Mouse (Mus musculus): ENCODE results near the gene Oxld1. TPM values are rescaled to one million over a fixed set of nuclear protein-coding genes. Genes with fewer than 3 reads are reported as not detected.

Gene Oxld1
- polyA plus RNA-seq, 1 experiment from 2014 or later, result 18.9 TPM

- no peaks in the 10 kb centered on the region for H3K27me3 ChIP-seq (ENCODE audit: insufficient read depth, low read length)
- ATAC-seq (peak; percentile 99), DNase-seq (peak; percentile 97)
- peaks cover 31% of the 10 kb centered on the region for H3K36me3 ChIP-seq (replicated peaks; ENCODE audit: insufficient read depth, low read length)
- peak within 1 kb of the TSS; percentile 96 for H3K4me3 ChIP-seq (ENCODE audit: low read depth, low read length)
- H3K27ac ChIP-seq (ENCODE audit: low read depth), result peak within 1 kb of the TSS; percentile 67
- no peaks in the 10 kb centered on the region for H3K9me3 ChIP-seq (ENCODE audit: low read length)
- H3K4me1 ChIP-seq (ENCODE audit: insufficient read depth), result peaks cover 18% of the 10 kb centered on the region
- TF ChIP-seq CTCF (IDR thresholded peaks at IDR 0.05; ENCODE audit: low read depth) (no peak; the same call in 1 of the 2 replicates), EP300 (IDR thresholded peaks at IDR 0.05; ENCODE audit: low read depth) (no peak)
- peak within 1 kb of the TSS; percentile 92 for H3K4me2 ChIP-seq (ENCODE audit: low read depth, low read length)
- H3K9ac ChIP-seq (replicated peaks), result peak within 1 kb of the TSS; percentile 88
- 1% methylated on average over 54 of the region's 54 CpGs for WGBS (ENCODE audit: insufficient replicate concordance)
These were observed 9.3 kb upstream of the Oxld1 start, which contains the start of gene Arl16 for GRCm38 (mm10) chr11:120467051-120467735. Gene Arl16 (minus strand): TSS chr11:120467607.

GRCm38 (mm10) chr11:120465521-120465920, 7.7 kb upstream of the Oxld1 start:
- WGBS (ENCODE audit: insufficient replicate concordance), result 81% methylated on average over 4 of the region's 4 CpGs
- no peak for DNase-seq
- no peak for TF ChIP-seq EP300 (IDR thresholded peaks at IDR 0.05; ENCODE audit: low read depth)
- no peak for TF ChIP-seq CTCF (IDR thresholded peaks at IDR 0.05; ENCODE audit: low read depth)
- Histone ChIP-seq H3K27ac (ENCODE audit: low read depth) (no peak overlapping the region), H3K4me3 (ENCODE audit: low read depth, low read length) (no peak overlapping the region), H3K9ac (replicated peaks) (no peak overlapping the region), H3K27me3 (ENCODE audit: insufficient read depth, low read length) (no peaks in the 10 kb centered on the region), H3K4me1 (ENCODE audit: insufficient read depth) (peaks cover 18% of the 10 kb centered on the region), H3K4me2 (ENCODE audit: low read depth, low read length) (no peak overlapping the region), H3K9me3 (ENCODE audit: low read length) (no peaks in the 10 kb centered on the region), H3K36me3 (replicated peaks; ENCODE audit: insufficient read depth, low read length) (peaks cover 26% of the 10 kb centered on the region)
- ATAC-seq, result no peak

DNA sequence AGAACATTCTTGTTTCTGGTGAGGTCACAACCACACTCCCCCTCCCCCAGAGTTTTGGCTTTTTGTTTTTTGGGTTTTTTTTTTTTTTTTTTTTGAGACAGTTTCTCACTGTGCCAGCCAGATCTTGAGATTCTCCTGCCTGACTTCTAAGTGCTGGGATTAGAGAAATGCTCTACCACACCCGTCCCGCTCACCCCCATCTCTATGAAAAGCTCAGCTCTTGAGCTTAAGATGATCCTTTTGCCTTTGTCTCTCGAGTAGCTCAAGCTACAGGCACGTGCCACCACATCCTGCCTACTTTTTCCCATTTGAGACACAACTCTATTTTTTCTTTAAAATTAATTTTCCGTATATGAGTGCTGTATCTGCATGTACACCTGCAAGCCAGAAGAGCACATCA, 6.5 kb upstream of the Oxld1 start:
- H3K4me3 ChIP-seq (ENCODE audit: low read depth, low read length), result no peak overlapping the region
- H3K4me1 ChIP-seq (ENCODE audit: insufficient read depth), result peaks cover 18% of the 10 kb centered on the region
- no peak for DNase-seq
- no peak overlapping the region for H3K4me2 ChIP-seq (ENCODE audit: low read depth, low read length)
- no peaks in the 10 kb centered on the region for H3K27me3 ChIP-seq (ENCODE audit: insufficient read depth, low read length)
- ATAC-seq, result no peak
- no peaks in the 10 kb centered on the region for H3K9me3 ChIP-seq (ENCODE audit: low read length)
- WGBS (ENCODE audit: insufficient replicate concordance), result 87% methylated on average over 5 of the region's 5 CpGs
- no peak overlapping the region for H3K27ac ChIP-seq (ENCODE audit: low read depth)
- TF ChIP-seq EP300 (IDR thresholded peaks at IDR 0.05; ENCODE audit: low read depth) (no peak), CTCF (IDR thresholded peaks at IDR 0.05; ENCODE audit: low read depth) (no peak)
- peaks cover 18% of the 10 kb centered on the region for H3K36me3 ChIP-seq (replicated peaks; ENCODE audit: insufficient read depth, low read length)
- no peak overlapping the region for H3K9ac ChIP-seq (replicated peaks)

DNA sequence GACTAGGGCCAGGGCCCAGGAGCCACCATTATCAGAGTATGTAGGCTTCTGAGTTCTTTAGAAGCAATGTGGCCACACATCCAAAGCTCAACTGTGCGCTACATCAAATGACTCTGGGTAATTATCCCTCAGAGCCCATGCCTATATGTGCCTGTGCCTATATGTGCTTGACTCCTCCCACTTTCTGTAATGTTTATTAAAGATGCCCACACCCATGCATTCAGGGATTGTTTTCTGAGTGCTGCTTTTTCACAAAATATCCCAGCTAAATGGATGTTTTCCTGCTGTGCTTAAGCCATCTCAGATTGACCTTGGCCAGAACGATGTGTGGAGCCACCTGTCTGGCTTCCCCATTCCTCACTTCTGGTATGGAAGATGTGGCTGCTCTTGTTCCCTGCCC, 5.7 kb upstream of the Oxld1 start:
- Histone ChIP-seq H3K36me3 (replicated peaks; ENCODE audit: insufficient read depth, low read length) (peaks cover 15% of the 10 kb centered on the region), H3K4me2 (ENCODE audit: low read depth, low read length) (no peak overlapping the region), H3K4me3 (ENCODE audit: low read depth, low read length) (no peak overlapping the region), H3K9me3 (ENCODE audit: low read length) (no peaks in the 10 kb centered on the region), H3K27ac (ENCODE audit: low read depth) (no peak overlapping the region), H3K27me3 (ENCODE audit: insufficient read depth, low read length) (no peaks in the 10 kb centered on the region), H3K9ac (replicated peaks) (no peak overlapping the region), H3K4me1 (ENCODE audit: insufficient read depth) (peaks cover 17% of the 10 kb centered on the region)
- no peak for TF ChIP-seq EP300 (IDR thresholded peaks at IDR 0.05; ENCODE audit: low read depth)
- no peak for TF ChIP-seq CTCF (IDR thresholded peaks at IDR 0.05; ENCODE audit: low read depth)
- ATAC-seq (no peak), DNase-seq (no peak)
- WGBS (ENCODE audit: insufficient replicate concordance), result 89% methylated on average over 2 of the region's 2 CpGs

GRCm38 (mm10) chr11:120458847-120459597, 1.2 kb upstream of the Oxld1 start:
- H3K4me3 ChIP-seq (ENCODE audit: low read depth, low read length), result peak overlapping the region; percentile 72
- peaks cover 27% of the 10 kb centered on the region for H3K4me1 ChIP-seq (ENCODE audit: insufficient read depth)
- H3K4me2 ChIP-seq (ENCODE audit: low read depth, low read length), result peak overlapping the region; percentile 96
- H3K9me3 ChIP-seq (ENCODE audit: low read length), result no peaks in the 10 kb centered on the region
- 35% methylated on average over 6 of the region's 6 CpGs for WGBS (ENCODE audit: insufficient replicate concordance)
- peak; percentile 58 for TF ChIP-seq CTCF (IDR thresholded peaks at IDR 0.05; ENCODE audit: low read depth)
- no peak for TF ChIP-seq EP300 (IDR thresholded peaks at IDR 0.05; ENCODE audit: low read depth)
- H3K9ac ChIP-seq (replicated peaks), result peak overlapping the region; percentile 77
- H3K27me3 ChIP-seq (ENCODE audit: insufficient read depth, low read length), result no peaks in the 10 kb centered on the region
- H3K36me3 ChIP-seq (replicated peaks; ENCODE audit: insufficient read depth, low read length), result peaks cover 18% of the 10 kb centered on the region
- H3K27ac ChIP-seq (ENCODE audit: low read depth), result no peak overlapping the region
- ATAC-seq, result peak; percentile 20; the same call in 1 of the 2 replicates
- DNase-seq, result peak; percentile 44

DNA sequence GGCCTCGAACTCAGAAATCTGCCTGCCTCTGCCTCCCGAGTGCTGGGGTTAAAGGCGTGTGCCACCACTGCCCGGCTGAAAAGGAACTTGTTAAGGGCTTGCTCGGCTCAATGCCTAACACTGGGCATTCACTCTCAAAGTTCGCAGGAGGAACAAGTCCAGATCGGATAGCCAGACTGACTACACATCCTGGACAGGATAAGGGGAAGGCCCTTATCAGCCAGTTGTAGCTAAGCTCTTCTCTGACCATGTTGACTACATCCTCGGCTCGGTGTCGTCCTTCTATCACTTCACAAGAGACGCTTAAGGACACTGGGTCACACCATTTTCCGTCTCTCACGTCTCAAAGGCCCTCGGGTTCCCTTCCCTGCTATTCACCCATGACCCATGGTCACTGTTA, 498 bp downstream of the Oxld1 start:
- H3K27ac ChIP-seq (ENCODE audit: low read depth), result peak overlapping the region; percentile 75
- peaks cover 18% of the 10 kb centered on the region for H3K36me3 ChIP-seq (replicated peaks; ENCODE audit: insufficient read depth, low read length)
- H3K4me2 ChIP-seq (ENCODE audit: low read depth, low read length), result peak overlapping the region; percentile 96
- H3K4me1 ChIP-seq (ENCODE audit: insufficient read depth), result peaks cover 30% of the 10 kb centered on the region
- peak overlapping the region; percentile 72 for H3K4me3 ChIP-seq (ENCODE audit: low read depth, low read length)
- no peak for TF ChIP-seq CTCF (IDR thresholded peaks at IDR 0.05; ENCODE audit: low read depth)
- TF ChIP-seq EP300 (IDR thresholded peaks at IDR 0.05; ENCODE audit: low read depth), result no peak
- 6% methylated on average over 14 of the region's 14 CpGs for WGBS (ENCODE audit: insufficient replicate concordance)
- no peaks in the 10 kb centered on the region for H3K9me3 ChIP-seq (ENCODE audit: low read length)
- ATAC-seq (peak; percentile 35), DNase-seq (no peak)
- H3K9ac ChIP-seq (replicated peaks), result peak overlapping the region; percentile 77
- H3K27me3 ChIP-seq (ENCODE audit: insufficient read depth, low read length), result no peaks in the 10 kb centered on the region
